Mouse (Mus musculus) heart, embryonic 16.5 days (tissue): Measurements from ENCODE around the gene Tle4. TPM values are rescaled to one million over a fixed set of nuclear protein-coding genes. Genes with fewer than 3 reads are reported as not detected.

Experiments
- ATAC-seq: fragments of 200-750 bp; cut with Nextera tagmentation; replicated peaks from 2 replicates; pipeline ENCODE4 v1.8.0; 2017; ENCODE audit warnings: moderate number of reproducible peaks; ENCODE audit not compliant: insufficient read depth, low FRiP score; ENCODE audit errors: extremely low read depth
- H3K27ac ChIP-seq: fragments of 300-500 bp; sonication (generic); 2 replicates; pipeline ENCODE4 v1.5.1; 2014; ENCODE audit warnings: mild to moderate bottlenecking, low read length, control low read depth, moderate library complexity
- H3K27me3 ChIP-seq: fragments of 300-500 bp; sonication (generic); 2 replicates; pipeline ENCODE4 v1.6.1; 2014; ENCODE audit warnings: low read length, mixed read lengths; ENCODE audit not compliant: control insufficient read depth, insufficient read depth
- H3K36me3 ChIP-seq: fragments of 300-500 bp; sonication (generic); 2 replicates; pipeline ENCODE4 v1.6.1; 2014; ENCODE audit not compliant: control insufficient read depth, insufficient read depth
- H3K4me1 ChIP-seq: fragments of 300-500 bp; sonication (generic); 2 replicates; pipeline ENCODE4 v1.6.1; 2014; ENCODE audit warnings: low read length, mixed read lengths; ENCODE audit not compliant: control insufficient read depth, insufficient read depth
- H3K4me2 ChIP-seq: fragments of 300-500 bp; sonication (generic); 2 replicates; pipeline ENCODE4 v1.6.1; 2014; ENCODE audit warnings: low read depth, mild to moderate bottlenecking, control low read depth, low read length
- H3K4me3 ChIP-seq: fragments of 300-500 bp; sonication (generic); 2 replicates; pipeline ENCODE4 v1.5.1; 2014; ENCODE audit warnings: mild to moderate bottlenecking, control low read depth, low read length
- H3K9ac ChIP-seq: fragments of 300-500 bp; sonication (generic); 2 replicates; pipeline ENCODE4 v1.6.1; 2014; ENCODE audit warnings: low read length, control low read depth
- H3K9me3 ChIP-seq: fragments of 300-500 bp; sonication (generic); replicated peaks from 2 replicates; pipeline ENCODE4 v1.6.1; 2016; ENCODE audit warnings: low read length; ENCODE audit not compliant: control insufficient read depth
- WGBS: fragments of 180-500 bp; shearing (Covaris S2); extraction: QIAGEN DNeasy Blood & Tissue Kit; methylation state at CpG from one replicate; pipeline ENCODE4 v1.1.7; 2014; 5-methylcytosine and 5-hydroxymethylcytosine counted together
- polyA plus RNA-seq: library from polyadenylated mRNA; unstranded; fragments of >200 nt; fragmentation: Nextera tagmentation; extraction: Ambion mirVana; gene quantifications from 2 replicates; pipeline ENCODE4 v1.2.1, GENCODE M21; 2015

Gene Tle4
- polyA plus RNA-seq, 1 experiment from 2014 or later = 6.0 TPM

GRCm38 (mm10) chr19:14466020-14466419 is 131.8 kb downstream of the Tle4 start:
- H3K27ac ChIP-seq = no peak overlapping the region
- no peak overlapping the region for H3K4me2 ChIP-seq
- no peaks in the 10 kb centered on the region for H3K9me3 ChIP-seq
- ATAC-seq = no peak
- H3K27me3 ChIP-seq = no peaks in the 10 kb centered on the region
- 86% methylated on average over 8 of the region's 8 CpGs for WGBS
- H3K36me3 ChIP-seq = peaks cover 14% of the 10 kb centered on the region
- no peak overlapping the region for H3K9ac ChIP-seq
- peaks cover 8% of the 10 kb centered on the region for H3K4me1 ChIP-seq
- no peak overlapping the region for H3K4me3 ChIP-seq

GRCm38 (mm10) chr19:14463281-14464079 is 134.4 kb downstream of the Tle4 start:
- Histone ChIP-seq H3K9me3 (no peaks in the 10 kb centered on the region), H3K27ac (no peak overlapping the region), H3K4me3 (no peak overlapping the region), H3K4me2 (no peak overlapping the region), H3K27me3 (no peaks in the 10 kb centered on the region), H3K9ac (no peak overlapping the region), H3K36me3 (peaks cover 14% of the 10 kb centered on the region), H3K4me1 (peaks cover 8% of the 10 kb centered on the region)
- ATAC-seq = peak; percentile 52; the same call in 1 of the 2 replicates
- 70% methylated on average over 5 of the region's 5 CpGs for WGBS

GRCm38 (mm10) chr19:14453486-14453885 is 144.4 kb downstream of the Tle4 start:
- H3K9me3 ChIP-seq = no peaks in the 10 kb centered on the region
- H3K9ac ChIP-seq = no peak overlapping the region
- no peaks in the 10 kb centered on the region for H3K27me3 ChIP-seq
- no peak for ATAC-seq
- H3K4me1 ChIP-seq = no peaks in the 10 kb centered on the region
- no peak overlapping the region for H3K4me2 ChIP-seq
- H3K36me3 ChIP-seq = peaks cover 22% of the 10 kb centered on the region
- H3K4me3 ChIP-seq = no peak overlapping the region
- no peak overlapping the region for H3K27ac ChIP-seq
- WGBS = 92% methylated on average over 10 of the region's 10 CpGs

GRCm38 (mm10) chr19:14451329-14451728 is 146.5 kb downstream of the Tle4 start:
- no peaks in the 10 kb centered on the region for H3K4me1 ChIP-seq
- H3K27me3 ChIP-seq = no peaks in the 10 kb centered on the region
- no peak overlapping the region for H3K27ac ChIP-seq
- H3K9me3 ChIP-seq = no peaks in the 10 kb centered on the region
- no peak for ATAC-seq
- H3K4me3 ChIP-seq = no peak overlapping the region
- H3K4me2 ChIP-seq = no peak overlapping the region
- H3K9ac ChIP-seq = no peak overlapping the region
- 92% methylated on average over 6 of the region's 6 CpGs for WGBS
- peaks cover 29% of the 10 kb centered on the region for H3K36me3 ChIP-seq

GRCm38 (mm10) chr19:14449738-14450137 is 148.1 kb downstream of the Tle4 start:
- Histone ChIP-seq H3K9me3 (no peaks in the 10 kb centered on the region), H3K36me3 (peaks cover 29% of the 10 kb centered on the region), H3K4me2 (no peak overlapping the region), H3K27me3 (no peaks in the 10 kb centered on the region), H3K9ac (no peak overlapping the region), H3K27ac (no peak overlapping the region), H3K4me3 (no peak overlapping the region), H3K4me1 (no peaks in the 10 kb centered on the region)
- no peak for ATAC-seq
- 94% methylated on average over 3 of the region's 3 CpGs for WGBS

GRCm38 (mm10) chr19:14448586-14448985 is 149.3 kb downstream of the Tle4 start:
- H3K9me3 ChIP-seq = no peaks in the 10 kb centered on the region
- H3K36me3 ChIP-seq = peaks cover 23% of the 10 kb centered on the region
- H3K9ac ChIP-seq = no peak overlapping the region
- H3K4me3 ChIP-seq = no peak overlapping the region
- no peaks in the 10 kb centered on the region for H3K27me3 ChIP-seq
- ATAC-seq = no peak
- H3K4me2 ChIP-seq = no peak overlapping the region
- no peaks in the 10 kb centered on the region for H3K4me1 ChIP-seq
- WGBS = 83% methylated on average over 2 of the region's 2 CpGs
- no peak overlapping the region for H3K27ac ChIP-seq

GRCm38 (mm10) chr19:14447474-14447873 is 150.4 kb downstream of the Tle4 start:
- Histone ChIP-seq H3K9me3 (no peaks in the 10 kb centered on the region), H3K36me3 (peaks cover 14% of the 10 kb centered on the region), H3K27ac (no peak overlapping the region), H3K4me3 (no peak overlapping the region), H3K4me1 (no peaks in the 10 kb centered on the region), H3K27me3 (no peaks in the 10 kb centered on the region), H3K4me2 (no peak overlapping the region), H3K9ac (no peak overlapping the region)
- no peak for ATAC-seq
- 87% methylated on average over 1 of the region's 1 CpGs for whole genome bisulfite sequencing

- no peak for ATAC-seq
- peaks cover 3% of the 10 kb centered on the region; the same call in 1 of the 2 replicates for H3K27me3 ChIP-seq
- no peak overlapping the region for H3K4me2 ChIP-seq
- H3K9ac ChIP-seq = no peak overlapping the region
- H3K4me1 ChIP-seq = no peaks in the 10 kb centered on the region
- peaks cover 1% of the 10 kb centered on the region for H3K36me3 ChIP-seq
- H3K4me3 ChIP-seq = no peak overlapping the region
- H3K9me3 ChIP-seq = no peaks in the 10 kb centered on the region
- 80% methylated on average over 5 of the region's 5 CpGs for WGBS
- H3K27ac ChIP-seq = no peak overlapping the region
Observed at GRCm38 (mm10) chr19:14441861-14442260, 156.0 kb downstream of the Tle4 start.

GRCm38 (mm10) chr19:14437226-14437625 is 160.6 kb downstream of the Tle4 start:
- no peaks in the 10 kb centered on the region for H3K9me3 ChIP-seq
- 90% methylated on average over 7 of the region's 7 CpGs for WGBS

More at GRCm38 (mm10) chr19:14437226-14437625, 160.6 kb downstream of the Tle4 start:
- Histone ChIP-seq H3K27ac (no peak overlapping the region), H3K36me3 (no peaks in the 10 kb centered on the region), H3K4me3 (no peak overlapping the region), H3K9ac (no peak overlapping the region), H3K27me3 (peaks cover 6% of the 10 kb centered on the region; the same call in 1 of the 2 replicates), H3K4me1 (peaks cover 3% of the 10 kb centered on the region; the same call in 1 of the 2 replicates), H3K4me2 (no peak overlapping the region)
- no peak for ATAC-seq
